Mouse (Mus musculus): ENCODE results near the gene Stat1. TPM values are rescaled to one million over a fixed set of nuclear protein-coding genes. Genes with fewer than 3 reads are reported as not detected.

The Stat1 gene
- total RNA-seq, 1 experiment, result 14.8 TPM

- DNase-seq (ENCODE audit: low read depth, low spot score), result no peak
- in situ Hi-C loops (cut with MboI; ENCODE audit: low sequenced_read_pairs in 2 of 2, unreplicated experiment in 2 of 2), result no loop called here
- no peak overlapping the region for H3K9ac ChIP-seq (ENCODE audit: insufficient read depth, low read depth, low read length, poor library complexity, severe bottlenecking)
- H3K9me3 ChIP-seq (ENCODE audit: control insufficient read depth, insufficient read depth, low read depth, low read length), result no peaks in the 10 kb centered on the region
- no peak overlapping the region for H3K27ac ChIP-seq (ENCODE audit: insufficient read depth, low read depth, low read length, poor library complexity, severe bottlenecking)
- TF ChIP-seq MAFK (IDR thresholded peaks at IDR 0.05; ENCODE audit: insufficient read depth, low read depth, low read length) (no peak), HCFC1 (IDR thresholded peaks at IDR 0.05; ENCODE audit: borderline replicate concordance, insufficient read depth, low read length) (no peak), CHD2 (IDR thresholded peaks at IDR 0.05; ENCODE audit: low read depth, low read length) (no peak), ZNF384 (IDR thresholded peaks at IDR 0.05; ENCODE audit: low read depth, low read length) (no peak), ZC3H11A (IDR thresholded peaks at IDR 0.05; ENCODE audit: borderline replicate concordance, low read depth, low read length) (no peak)
- H3K4me1 ChIP-seq (ENCODE audit: control insufficient read depth in 2 of 2, insufficient read depth in 2 of 2, low read length in 2 of 2, poor library complexity in 1 of 2), result no peaks in the 10 kb centered on the region
- no peak overlapping the region for H3K4me3 ChIP-seq (ENCODE audit: insufficient read depth in 1 of 2, low read depth in 1 of 2, low read length in 2 of 2, poor library complexity in 1 of 2, severe bottlenecking in 1 of 2)
- H3K36me3 ChIP-seq (ENCODE audit: control insufficient read depth, insufficient read depth, low read length, poor library complexity, severe bottlenecking), result 0 out of 2 replicates have a peak, but pooled peaks cover under 1% of the 10 kb centered on the region
These were observed 41.9 kb downstream of the Stat1 start for GRCm38 (mm10) chr1:52161151-52161550.

DNA sequence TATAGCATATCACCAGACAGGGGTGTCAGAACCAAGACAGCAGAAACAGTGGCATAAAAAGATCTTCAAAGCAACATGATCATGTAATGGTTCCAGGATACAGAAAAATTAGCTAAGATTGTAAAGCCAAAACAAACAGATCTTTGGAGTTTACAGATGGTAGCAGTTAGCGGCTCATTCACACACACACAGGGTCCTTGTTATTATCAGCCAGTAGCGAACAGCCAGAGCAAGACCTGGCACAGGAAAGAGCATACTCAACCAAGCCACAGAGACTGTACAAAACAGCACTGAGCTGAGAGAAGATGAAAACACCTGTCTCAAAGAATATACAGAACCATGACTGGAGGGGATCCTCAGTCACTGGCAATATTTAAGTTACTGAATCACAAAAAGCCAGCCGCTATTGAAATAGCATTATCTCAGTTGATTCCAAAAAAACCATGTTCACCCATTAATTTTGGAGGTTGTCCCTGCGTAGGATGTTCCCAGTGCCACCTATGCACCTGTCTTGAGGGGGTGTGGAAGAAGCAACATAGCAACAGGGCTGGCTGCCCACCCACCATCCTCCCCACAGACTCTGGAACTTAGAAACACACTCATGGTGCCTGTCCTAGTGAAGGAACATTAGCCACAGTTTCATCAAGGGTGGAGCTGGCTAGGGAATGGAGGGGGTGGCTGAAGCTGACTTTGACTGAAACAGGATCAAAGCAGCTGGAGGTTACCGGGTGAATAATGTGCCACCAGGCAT, 44.6 kb downstream of the Stat1 start:
- TF ChIP-seq ZNF384 (IDR thresholded peaks at IDR 0.05; ENCODE audit: low read depth, low read length), result no peak
- TF ChIP-seq MAFK (IDR thresholded peaks at IDR 0.05; ENCODE audit: insufficient read depth, low read depth, low read length), result no peak
- TF ChIP-seq CHD2 (IDR thresholded peaks at IDR 0.05; ENCODE audit: low read depth, low read length), result no peak
- no peak for TF ChIP-seq HCFC1 (IDR thresholded peaks at IDR 0.05; ENCODE audit: borderline replicate concordance, insufficient read depth, low read length)
- no peak for TF ChIP-seq ZC3H11A (IDR thresholded peaks at IDR 0.05; ENCODE audit: borderline replicate concordance, low read depth, low read length)
- 0 out of 2 replicates have a peak, but pooled peaks cover 1% of the 10 kb centered on the region for H3K36me3 ChIP-seq (ENCODE audit: control insufficient read depth, insufficient read depth, low read length, poor library complexity, severe bottlenecking)
- no peaks in the 10 kb centered on the region for H3K9me3 ChIP-seq (ENCODE audit: control insufficient read depth, insufficient read depth, low read depth, low read length)
- H3K9ac ChIP-seq (ENCODE audit: insufficient read depth, low read depth, low read length, poor library complexity, severe bottlenecking), result no peak overlapping the region
- H3K27ac ChIP-seq (ENCODE audit: insufficient read depth, low read depth, low read length, poor library complexity, severe bottlenecking), result no peak overlapping the region
- in situ Hi-C loops (cut with MboI; ENCODE audit: low sequenced_read_pairs in 2 of 2, unreplicated experiment in 2 of 2), result no loop called here
- no peak for DNase-seq (ENCODE audit: low read depth, low spot score)
- H3K4me1 ChIP-seq (ENCODE audit: control insufficient read depth in 2 of 2, insufficient read depth in 2 of 2, low read length in 2 of 2, poor library complexity in 1 of 2), result no peaks in the 10 kb centered on the region
- H3K4me3 ChIP-seq (ENCODE audit: insufficient read depth in 1 of 2, low read depth in 1 of 2, low read length in 2 of 2, poor library complexity in 1 of 2, severe bottlenecking in 1 of 2), result no peak overlapping the region

GRCm38 (mm10) chr1:52166652-52167220, 47.5 kb downstream of the Stat1 start:
- Histone ChIP-seq H3K9ac (ENCODE audit: insufficient read depth, low read depth, low read length, poor library complexity, severe bottlenecking) (peak overlapping the region; percentile 33; the same call in 1 of the 2 replicates), H3K36me3 (ENCODE audit: control insufficient read depth, insufficient read depth, low read length, poor library complexity, severe bottlenecking) (0 out of 2 replicates have a peak, but pooled peaks cover 1% of the 10 kb centered on the region), H3K4me3 (ENCODE audit: insufficient read depth in 1 of 2, low read depth in 1 of 2, low read length in 2 of 2, poor library complexity in 1 of 2, severe bottlenecking in 1 of 2) (peak overlapping the region; percentile 19 to 23; a peak in 2 of 4 replicates), H3K4me1 (ENCODE audit: control insufficient read depth in 2 of 2, insufficient read depth in 2 of 2, low read length in 2 of 2, poor library complexity in 1 of 2) (no peaks in the 10 kb centered on the region), H3K9me3 (ENCODE audit: control insufficient read depth, insufficient read depth, low read depth, low read length) (no peaks in the 10 kb centered on the region), H3K27ac (ENCODE audit: insufficient read depth, low read depth, low read length, poor library complexity, severe bottlenecking) (no peak overlapping the region)
- TF ChIP-seq MAFK (IDR thresholded peaks at IDR 0.05; ENCODE audit: insufficient read depth, low read depth, low read length) (no peak), ZC3H11A (IDR thresholded peaks at IDR 0.05; ENCODE audit: borderline replicate concordance, low read depth, low read length) (no peak), ZNF384 (IDR thresholded peaks at IDR 0.05; ENCODE audit: low read depth, low read length) (no peak), CHD2 (IDR thresholded peaks at IDR 0.05; ENCODE audit: low read depth, low read length) (no peak), HCFC1 (IDR thresholded peaks at IDR 0.05; ENCODE audit: borderline replicate concordance, insufficient read depth, low read length) (no peak)
- in situ Hi-C loops (cut with MboI; ENCODE audit: low sequenced_read_pairs in 2 of 2, unreplicated experiment in 2 of 2), result no loop called here
- no peak for DNase-seq (ENCODE audit: low read depth, low spot score)

DNA sequence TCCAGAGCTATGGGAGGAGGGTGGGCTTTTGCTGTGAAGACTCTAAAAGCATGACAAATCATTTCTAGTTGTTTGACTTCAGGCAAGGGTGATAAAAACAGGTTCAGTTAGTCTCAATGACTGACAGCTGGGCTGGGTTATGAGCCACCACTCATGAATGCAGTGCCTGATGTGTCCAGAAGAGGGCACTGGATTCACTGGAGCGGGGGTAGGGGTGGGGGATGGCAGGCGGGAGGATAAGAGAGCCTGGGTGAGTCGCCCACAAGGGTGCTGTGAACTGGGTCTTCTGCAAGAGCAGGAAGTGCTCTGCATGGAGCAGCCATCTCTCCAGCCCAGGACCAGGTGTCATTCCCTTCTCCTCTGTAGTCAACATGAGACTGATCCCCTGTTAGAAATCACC, 50.8 kb downstream of the Stat1 start:
- Histone ChIP-seq H3K27ac (ENCODE audit: insufficient read depth, low read depth, low read length, poor library complexity, severe bottlenecking) (no peak overlapping the region), H3K36me3 (ENCODE audit: control insufficient read depth, insufficient read depth, low read length, poor library complexity, severe bottlenecking) (0 out of 2 replicates have a peak, but pooled peaks cover 1% of the 10 kb centered on the region), H3K9me3 (ENCODE audit: control insufficient read depth, insufficient read depth, low read depth, low read length) (no peaks in the 10 kb centered on the region), H3K9ac (ENCODE audit: insufficient read depth, low read depth, low read length, poor library complexity, severe bottlenecking) (no peak overlapping the region), H3K4me1 (ENCODE audit: control insufficient read depth in 2 of 2, insufficient read depth in 2 of 2, low read length in 2 of 2, poor library complexity in 1 of 2) (no peaks in the 10 kb centered on the region), H3K4me3 (ENCODE audit: insufficient read depth in 1 of 2, low read depth in 1 of 2, low read length in 2 of 2, poor library complexity in 1 of 2, severe bottlenecking in 1 of 2) (no peak overlapping the region)
- peak; percentile 47 for DNase-seq (ENCODE audit: low read depth, low spot score)
- TF ChIP-seq CHD2 (IDR thresholded peaks at IDR 0.05; ENCODE audit: low read depth, low read length) (no peak), HCFC1 (IDR thresholded peaks at IDR 0.05; ENCODE audit: borderline replicate concordance, insufficient read depth, low read length) (no peak), MAFK (IDR thresholded peaks at IDR 0.05; ENCODE audit: insufficient read depth, low read depth, low read length) (no peak), ZC3H11A (IDR thresholded peaks at IDR 0.05; ENCODE audit: borderline replicate concordance, low read depth, low read length) (peak; percentile 43; the same call in 1 of the 2 replicates), ZNF384 (IDR thresholded peaks at IDR 0.05; ENCODE audit: low read depth, low read length) (no peak)
- in situ Hi-C loops (cut with MboI; ENCODE audit: low sequenced_read_pairs in 2 of 2, unreplicated experiment in 2 of 2), result no loop called here

Data from ES-E14 (cell line).